Mouse (Mus musculus) heart, embryonic 11.5 days (tissue): Measurements from ENCODE around the gene Ubtd1. TPM values are rescaled to one million over a fixed set of nuclear protein-coding genes. Genes with fewer than 3 reads are reported as not detected.

Experiments
- ATAC-seq: fragments of 200-750 bp; cut with Nextera tagmentation; replicated peaks from 2 replicates; pipeline ENCODE4 v1.8.0; 2017; ENCODE audit warnings: moderate library complexity; ENCODE audit not compliant: insufficient number of reproducible peaks, low FRiP score, low TSS enrichment
- H3K27ac ChIP-seq: fragments of 300-500 bp; sonication (generic); 2 replicates; pipeline ENCODE4 v1.5.1; 2014; ENCODE audit warnings: mild to moderate bottlenecking, low read depth, low read length
- H3K27me3 ChIP-seq: fragments of 300-500 bp; sonication (generic); 2 replicates; pipeline ENCODE4 v1.6.1; 2014; ENCODE audit warnings: mild to moderate bottlenecking, low read length, mixed read lengths; ENCODE audit not compliant: control insufficient read depth, insufficient read depth
- H3K36me3 ChIP-seq: fragments of 300-500 bp; sonication (generic); 2 replicates; pipeline ENCODE4 v1.6.1; 2014; ENCODE audit warnings: mild to moderate bottlenecking, low read length, moderate library complexity, mixed read lengths; ENCODE audit not compliant: control insufficient read depth, insufficient read depth
- H3K4me1 ChIP-seq: fragments of 300-500 bp; sonication (generic); 2 replicates; pipeline ENCODE4 v1.6.1; 2014; ENCODE audit warnings: low read length; ENCODE audit not compliant: control insufficient read depth, insufficient read depth
- H3K4me2 ChIP-seq: fragments of 300-500 bp; sonication (generic); 2 replicates; pipeline ENCODE4 v1.6.1; 2014; ENCODE audit warnings: mild to moderate bottlenecking, moderate library complexity
- H3K4me3 ChIP-seq: fragments of 300-500 bp; sonication (generic); 2 replicates; pipeline ENCODE4 v1.5.1; 2014; ENCODE audit warnings: low read depth, low read length
- H3K9ac ChIP-seq: fragments of 300-500 bp; sonication (generic); 2 replicates; pipeline ENCODE4 v1.6.1; 2014; ENCODE audit warnings: mild to moderate bottlenecking, low read depth, low read length, moderate library complexity
- H3K9me3 ChIP-seq: fragments of 300-500 bp; sonication (generic); replicated peaks from 2 replicates; pipeline ENCODE4 v1.6.1; 2016; ENCODE audit warnings: low read length; ENCODE audit not compliant: control insufficient read depth
- WGBS: fragments of 180-500 bp; shearing (Covaris S2); extraction: QIAGEN DNeasy Blood & Tissue Kit; methylation state at CpG from one replicate; pipeline ENCODE4 v1.1.7; 2014; ENCODE audit not compliant: insufficient replicate concordance; 5-methylcytosine and 5-hydroxymethylcytosine counted together
- polyA plus RNA-seq: library from polyadenylated mRNA; unstranded; fragments of >200 nt; fragmentation: Nextera tagmentation; extraction: Ambion mirVana; gene quantifications from 2 replicates; pipeline ENCODE4 v1.2.1, GENCODE M21; 2014

Ubtd1 gene
- polyA plus RNA-seq, 1 experiment from 2014 or later, result 9.7 TPM

DNA sequence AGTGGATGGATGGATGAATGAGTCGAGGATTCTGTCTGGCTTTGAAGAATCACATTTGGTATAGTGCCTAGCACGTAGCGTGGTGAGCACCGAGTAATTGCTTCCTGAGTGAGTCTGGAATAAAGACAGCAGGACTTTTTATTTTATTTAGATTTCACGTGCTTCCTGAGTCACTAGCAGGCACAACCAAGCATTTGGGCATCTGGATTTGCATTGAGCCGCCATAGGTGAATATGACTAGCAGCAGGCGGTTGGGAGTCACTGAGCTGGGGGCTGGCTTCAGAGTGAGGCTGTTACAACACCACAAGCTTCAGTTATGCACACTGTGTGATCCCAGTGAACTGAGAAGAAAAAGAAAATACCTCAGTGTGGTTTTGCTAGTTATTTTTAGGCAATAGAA lies 27.5 kb downstream of the Ubtd1 start:
- Histone ChIP-seq H3K4me1 (peaks cover 43% of the 10 kb centered on the region), H3K36me3 (no peaks in the 10 kb centered on the region), H3K27me3 (no peaks in the 10 kb centered on the region), H3K4me2 (no peak overlapping the region), H3K9me3 (no peaks in the 10 kb centered on the region), H3K27ac (peak overlapping the region; percentile 41; the same call in 1 of the 2 replicates), H3K9ac (no peak overlapping the region), H3K4me3 (no peak overlapping the region)
- 64% methylated on average over 7 of the region's 7 CpGs for WGBS
- no peak for ATAC-seq

DNA sequence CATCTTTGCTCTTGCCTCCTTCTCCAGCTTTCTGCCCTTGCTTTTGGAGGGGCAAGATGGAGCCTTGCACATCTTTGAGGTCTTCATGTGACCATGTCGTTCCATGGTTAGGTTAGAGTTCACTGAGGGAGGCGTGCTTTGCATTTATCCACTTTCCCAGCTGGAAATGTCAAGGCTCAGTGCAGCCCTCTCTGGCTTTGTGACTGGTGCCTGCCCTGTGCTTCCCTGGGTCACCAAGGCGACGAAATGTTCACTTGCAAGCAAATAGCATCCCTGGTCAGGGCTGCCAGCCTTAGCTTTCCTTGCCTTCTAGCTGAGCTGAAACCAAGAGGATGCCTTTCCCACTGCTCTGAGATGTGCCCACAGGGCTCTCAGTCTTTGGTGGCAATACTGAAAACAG lies 28.9 kb downstream of the Ubtd1 start:
- Histone ChIP-seq H3K27ac (no peak overlapping the region), H3K4me3 (no peak overlapping the region), H3K9ac (no peak overlapping the region), H3K4me1 (peaks cover 34% of the 10 kb centered on the region), H3K27me3 (no peaks in the 10 kb centered on the region), H3K36me3 (no peaks in the 10 kb centered on the region), H3K9me3 (no peaks in the 10 kb centered on the region), H3K4me2 (no peak overlapping the region)
- 74% methylated on average over 4 of the region's 4 CpGs for WGBS
- no peak for ATAC-seq

- Histone ChIP-seq H3K27ac (no peak overlapping the region), H3K9me3 (no peaks in the 10 kb centered on the region), H3K9ac (no peak overlapping the region), H3K4me3 (no peak overlapping the region), H3K4me2 (no peak overlapping the region), H3K4me1 (peaks cover 27% of the 10 kb centered on the region), H3K36me3 (no peaks in the 10 kb centered on the region), H3K27me3 (no peaks in the 10 kb centered on the region)
- ATAC-seq, result no peak
- 79% methylated on average over 7 of the region's 7 CpGs for WGBS
Observed at GRCm38 (mm10) chr19:42011123-42011522, 29.6 kb downstream of the Ubtd1 start.

GRCm38 (mm10) chr19:42014231-42014825 lies 32.8 kb downstream of the Ubtd1 start:
- no peak for ATAC-seq
- Histone ChIP-seq H3K27ac (no peak overlapping the region), H3K4me3 (no peak overlapping the region), H3K9me3 (no peaks in the 10 kb centered on the region), H3K27me3 (no peaks in the 10 kb centered on the region), H3K36me3 (no peaks in the 10 kb centered on the region), H3K4me2 (no peak overlapping the region), H3K4me1 (peaks cover 9% of the 10 kb centered on the region; the same call in 1 of the 2 replicates), H3K9ac (no peak overlapping the region)
- 76% methylated on average over 3 of the region's 3 CpGs for WGBS

GRCm38 (mm10) chr19:42015001-42015400 lies 33.4 kb downstream of the Ubtd1 start:
- WGBS, result 73% methylated on average over 6 of the region's 6 CpGs
- Histone ChIP-seq H3K9ac (no peak overlapping the region), H3K4me1 (peaks cover 10% of the 10 kb centered on the region; the same call in 1 of the 2 replicates), H3K9me3 (no peaks in the 10 kb centered on the region), H3K4me2 (no peak overlapping the region), H3K4me3 (no peak overlapping the region), H3K27me3 (no peaks in the 10 kb centered on the region), H3K36me3 (no peaks in the 10 kb centered on the region), H3K27ac (no peak overlapping the region)
- ATAC-seq, result no peak

GRCm38 (mm10) chr19:42016251-42016650 lies 34.7 kb downstream of the Ubtd1 start:
- no peaks in the 10 kb centered on the region for H3K9me3 ChIP-seq
- H3K27ac ChIP-seq, result peak overlapping the region; percentile 75; the same call in 1 of the 2 replicates
- no peaks in the 10 kb centered on the region for H3K36me3 ChIP-seq
- no peaks in the 10 kb centered on the region for H3K27me3 ChIP-seq
- H3K9ac ChIP-seq, result no peak overlapping the region
- H3K4me1 ChIP-seq, result peaks cover 10% of the 10 kb centered on the region; the same call in 1 of the 2 replicates
- WGBS, result 68% methylated on average over 4 of the region's 4 CpGs
- H3K4me2 ChIP-seq, result no peak overlapping the region
- H3K4me3 ChIP-seq, result no peak overlapping the region
- ATAC-seq, result no peak

DNA sequence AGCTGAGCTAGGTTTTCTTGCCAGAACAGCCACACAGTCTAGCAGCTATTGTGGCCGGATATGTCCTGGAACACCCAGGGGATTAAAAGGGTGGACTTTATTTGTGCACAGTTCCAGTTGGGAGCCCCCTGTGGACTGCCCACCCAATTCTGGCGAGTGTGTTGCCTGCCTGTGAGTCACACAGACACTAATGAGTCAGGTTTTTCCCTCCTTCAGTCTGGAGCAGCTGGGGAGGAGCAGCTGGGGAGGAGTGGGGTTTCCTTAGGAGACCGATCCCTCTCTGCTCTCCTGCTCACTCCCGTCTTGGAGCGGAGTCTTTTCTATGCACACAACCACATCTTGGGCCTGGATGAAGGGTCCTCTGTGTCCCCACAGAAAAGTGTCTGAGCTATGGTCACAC lies 35.3 kb downstream of the Ubtd1 start:
- H3K9me3 ChIP-seq, result no peaks in the 10 kb centered on the region
- no peak overlapping the region for H3K4me3 ChIP-seq
- 68% methylated on average over 5 of the region's 5 CpGs for WGBS
- H3K4me2 ChIP-seq, result no peak overlapping the region
- no peak for ATAC-seq
- no peaks in the 10 kb centered on the region for H3K27me3 ChIP-seq
- H3K36me3 ChIP-seq, result no peaks in the 10 kb centered on the region
- H3K4me1 ChIP-seq, result peaks cover 10% of the 10 kb centered on the region; the same call in 1 of the 2 replicates
- H3K9ac ChIP-seq, result peak overlapping the region; percentile 34; the same call in 1 of the 2 replicates
- peak overlapping the region; percentile 75 for H3K27ac ChIP-seq

GRCm38 (mm10) chr19:42017399-42018247 lies 36.1 kb downstream of the Ubtd1 start:
- Histone ChIP-seq H3K36me3 (no peaks in the 10 kb centered on the region), H3K9me3 (no peaks in the 10 kb centered on the region), H3K4me3 (no peak overlapping the region), H3K4me2 (no peak overlapping the region), H3K9ac (peak overlapping the region; percentile 39), H3K4me1 (peaks cover 14% of the 10 kb centered on the region), H3K27ac (peak overlapping the region; percentile 75), H3K27me3 (no peaks in the 10 kb centered on the region)
- WGBS, result 57% methylated on average over 8 of the region's 8 CpGs
- ATAC-seq, result no peak
